Mouse (Mus musculus): ENCODE measurements around the gene Ear14. TPM values are rescaled to one million over a fixed set of nuclear protein-coding genes. Genes with fewer than 3 reads are reported as not detected.

The Ear14 gene
- polyA plus RNA-seq, 1 experiment from 2014 or later: not detected

Other genes with a start within 250 kb of the Ear14 start
- 0.39 and 0.84 TPM in 2 replicates for gene Pnp2, start 247.4 kb upstream of the Ear14 start, polyA plus RNA-seq (2016; fragmentation: Nextera tagmentation; extraction: Ambion mirVana)
- gene Rnase10, start 195.6 kb upstream of the Ear14 start, polyA plus RNA-seq (2016; fragmentation: Nextera tagmentation; extraction: Ambion mirVana): not detected in 2 replicates
- not detected in 2 replicates for gene Rnase9, start 161.5 kb upstream of the Ear14 start, polyA plus RNA-seq (2016; fragmentation: Nextera tagmentation; extraction: Ambion mirVana)
- not detected in 2 replicates for gene Rnase11, start 153.2 kb upstream of the Ear14 start, polyA plus RNA-seq (2016; fragmentation: Nextera tagmentation; extraction: Ambion mirVana)
- gene Rnase12, start 145.7 kb upstream of the Ear14 start, polyA plus RNA-seq (2016; fragmentation: Nextera tagmentation; extraction: Ambion mirVana): not detected in 2 replicates
- not detected in 2 replicates for gene Olfr750, start 129.0 kb upstream of the Ear14 start, polyA plus RNA-seq (2016; fragmentation: Nextera tagmentation; extraction: Ambion mirVana)
- 8.3 and 9.0 TPM in 2 replicates for gene Rnase4, start 112.3 kb upstream of the Ear14 start, polyA plus RNA-seq (2016; fragmentation: Nextera tagmentation; extraction: Ambion mirVana)
- gene Ang, start 112.2 kb upstream of the Ear14 start, polyA plus RNA-seq (2016; fragmentation: Nextera tagmentation; extraction: Ambion mirVana): 2.3 and 3.5 TPM in 2 replicates
- gene Eddm3b, start 89.0 kb upstream of the Ear14 start, polyA plus RNA-seq (2016; fragmentation: Nextera tagmentation; extraction: Ambion mirVana): 0.10 and 0.17 TPM in 2 replicates
- not detected in 2 replicates for gene Rnase6, start 79.5 kb upstream of the Ear14 start, polyA plus RNA-seq (2016; fragmentation: Nextera tagmentation; extraction: Ambion mirVana)
- 0.15 TPM in 1 of 2 replicates, not detected in the other for gene Rnase1, start 56.6 kb upstream of the Ear14 start, polyA plus RNA-seq (2016; fragmentation: Nextera tagmentation; extraction: Ambion mirVana)
- not detected in 2 replicates for gene Rnase2b, start 41.1 kb upstream of the Ear14 start, polyA plus RNA-seq (2016; fragmentation: Nextera tagmentation; extraction: Ambion mirVana)
- not detected in 2 replicates for gene Ang2, start 4.2 kb upstream of the Ear14 start, polyA plus RNA-seq (2016; fragmentation: Nextera tagmentation; extraction: Ambion mirVana)
- not detected in 2 replicates for gene Rnase2a, start 52.7 kb downstream of the Ear14 start, polyA plus RNA-seq (2016; fragmentation: Nextera tagmentation; extraction: Ambion mirVana)
- gene Gm7247, start 158.4 kb downstream of the Ear14 start, polyA plus RNA-seq (2016; fragmentation: Nextera tagmentation; extraction: Ambion mirVana): not detected in 2 replicates
- not detected in 2 replicates for gene Vmn2r88, start 207.4 kb downstream of the Ear14 start, polyA plus RNA-seq (2016; fragmentation: Nextera tagmentation; extraction: Ambion mirVana)
- gene Vmn2r89, start 248.5 kb downstream of the Ear14 start, polyA plus RNA-seq (2016; fragmentation: Nextera tagmentation; extraction: Ambion mirVana): not detected in 2 replicates

All from embryonic facial prominence, embryonic 10.5 days (tissue).